8 mouse cellular contexts compared by ENCODE assay signal in genomic region chr9:62980777-62981202, GRCm38 (mm10). TPM values are rescaled to one million over a fixed set of nuclear protein-coding genes. Genes with fewer than 3 reads are reported as not detected.
DNase-seq lines count a peak whose midpoint lies in the region; ATAC-seq and TF ChIP-seq lines count a peak whose summit lies in the region.

No protein-coding gene starts in this region.

- peak overlapping the region; percentile 90 for H3K4me3 ChIP-seq in hindbrain, embryonic 10.5 days
- H3K4me3 ChIP-seq in lung, postnatal 0 days (ENCODE audit: low read depth, low read length) = peak overlapping the region; percentile 85

- H3K9ac ChIP-seq in lung, postnatal 0 days (replicated peaks; ENCODE audit: low read depth) = peak overlapping the region; percentile 88

- no peak for TF ChIP-seq EP300 in lung, postnatal 0 days (IDR thresholded peaks at IDR 0.05)

- H3K27me3 ChIP-seq in hindbrain, embryonic 10.5 days (ENCODE audit: insufficient read depth, poor library complexity, severe bottlenecking) = peaks cover 11% of the 10 kb centered on the region
- no peaks in the 10 kb centered on the region for H3K27me3 ChIP-seq in lung, postnatal 0 days (replicated peaks; ENCODE audit: insufficient read depth, low read length)

- no peaks in the 10 kb centered on the region for H3K9me3 ChIP-seq in hindbrain, embryonic 10.5 days
- H3K9me3 ChIP-seq in lung, postnatal 0 days (ENCODE audit: low read length) = no peaks in the 10 kb centered on the region

- 1% methylated on average over 38 of the region's 38 CpGs for WGBS in hindbrain, embryonic 10.5 days
- WGBS in lung, postnatal 0 days = under 1% methylated on average over 38 of the region's 38 CpGs

- ATAC-seq in frontal cortex, adult (ENCODE audit: low TSS enrichment) = peak; percentile 98
- peak; percentile 97 for ATAC-seq in lung, postnatal 0 days

- no peak; the same call in 1 of the 2 replicates for TF ChIP-seq CTCF in lung, postnatal 0 days (IDR thresholded peaks at IDR 0.05)

- H3K36me3 ChIP-seq in hindbrain, embryonic 10.5 days = no peaks in the 10 kb centered on the region
- no peaks in the 10 kb centered on the region for H3K36me3 ChIP-seq in lung, postnatal 0 days (ENCODE audit: insufficient read depth, low read length)

- DNase-seq in MN1 (ENCODE audit: low spot score) = peak; percentile 96
- peak; percentile 95 for DNase-seq in cerebellum, adult 9-10 months
- peak; percentile 99 for DNase-seq in hindbrain, embryonic 10.5 days (ENCODE audit: low spot score)
- peak; percentile 96 for DNase-seq in layer of hippocampus, adult 9-11 months
- DNase-seq in lung, postnatal 0 days (ENCODE audit: low spot score) = peak; percentile 97
- DNase-seq in ovary, postnatal 14 days (ENCODE audit: low spot score) = peak; percentile 99
- peak; percentile 99 for DNase-seq in thymus, postnatal 14 days

- peak overlapping the region; percentile 83 for H3K4me2 ChIP-seq in lung, postnatal 0 days (replicated peaks; ENCODE audit: low read depth, low read length)

- peak overlapping the region; percentile 96 for H3K27ac ChIP-seq in hindbrain, embryonic 10.5 days
- H3K27ac ChIP-seq in lung, postnatal 0 days (ENCODE audit: low read length) = peak overlapping the region; percentile 92

- peaks cover 12% of the 10 kb centered on the region for H3K4me1 ChIP-seq in hindbrain, embryonic 10.5 days (replicated peaks)
- 0 out of 2 replicates have a peak, but pooled peaks cover 2% of the 10 kb centered on the region for H3K4me1 ChIP-seq in lung, postnatal 0 days (ENCODE audit: insufficient read depth, low read depth, low read length)

RNA-seq across cellular contexts. Expression of gene Pias1, which starts 6.9 kb away (rescaled TPM):
- polyA plus RNA-seq in hindbrain, embryonic 10.5 days (2016; fragmentation: Nextera tagmentation; extraction: Ambion mirVana) = 56.7 and 57.4 TPM in 2 replicates
- polyA plus RNA-seq in lung, postnatal 0 days (2015; fragmentation: Nextera tagmentation; extraction: Ambion mirVana) = 58.1 and 59.6 TPM in 2 replicates

Comparison
In these comparisons a context has a peak if more than half of its experiments do, and no peak if none do; other contexts are left out.
1. Peak in every context shown above with its lines: DNase-seq, ATAC-seq, H3K4me3 ChIP-seq and H3K27ac ChIP-seq.